Mouse (Mus musculus) midbrain, postnatal 0 days (tissue): ENCODE data around the gene Cyp2d26. TPM values are rescaled to one million over a fixed set of nuclear protein-coding genes. Genes with fewer than 3 reads are reported as not detected.

ENCODE experiments used
- ATAC-seq: fragments of 200-750 bp; cut with Nextera tagmentation; 2 replicates; pipeline ENCODE4 v1.8.0; 2017; ENCODE audit warnings: moderate number of reproducible peaks, mild to moderate bottlenecking, moderate TSS enrichment, moderate library complexity; ENCODE audit not compliant: low FRiP score
- DNase-seq: peaks from one replicate; pipeline ENCODE4 v3.0.0-alpha.2; 2015; ENCODE audit warnings: low spot score
- H3K27ac ChIP-seq: fragments of 300-500 bp; sonication (generic); 2 replicates; pipeline ENCODE4 v1.5.1; 2014; ENCODE audit warnings: low read depth, mild to moderate bottlenecking, low read length, mixed read lengths
- H3K27me3 ChIP-seq: fragments of 300-500 bp; sonication (generic); 2 replicates; pipeline ENCODE4 v1.6.1; 2014; ENCODE audit warnings: low read length, control low read depth, mixed read lengths; ENCODE audit not compliant: insufficient read depth
- H3K36me3 ChIP-seq: fragments of 300-500 bp; sonication (generic); 2 replicates; pipeline ENCODE4 v1.6.1; 2014; ENCODE audit warnings: low read length, control low read depth, mixed read lengths; ENCODE audit not compliant: insufficient read depth
- H3K4me1 ChIP-seq: fragments of 300-500 bp; sonication (generic); 2 replicates; pipeline ENCODE4 v1.6.1; 2014; ENCODE audit warnings: mild to moderate bottlenecking, control low read depth, antibody characterized with exemption, low read length, mixed read lengths; ENCODE audit not compliant: insufficient read depth
- H3K4me2 ChIP-seq: fragments of 300-500 bp; sonication (generic); 2 replicates; pipeline ENCODE4 v1.6.1; 2014; ENCODE audit warnings: low read depth, mild to moderate bottlenecking, low read length, mixed read lengths; ENCODE audit not compliant: poor library complexity, severe bottlenecking
- H3K4me3 ChIP-seq: fragments of 300-500 bp; sonication (generic); 2 replicates; pipeline ENCODE4 v1.5.1; 2014; ENCODE audit warnings: low read depth, mild to moderate bottlenecking, low read length, moderate library complexity
- H3K9ac ChIP-seq: fragments of 300-500 bp; sonication (generic); replicated peaks from 2 replicates; pipeline ENCODE4 v1.6.1; 2014; ENCODE audit warnings: mild to moderate bottlenecking, low read length, moderate library complexity, mixed read lengths; ENCODE audit not compliant: poor library complexity, severe bottlenecking
- H3K9me3 ChIP-seq: fragments of 300-500 bp; sonication (generic); 2 replicates; pipeline ENCODE4 v1.6.1; 2016; ENCODE audit warnings: low read length, control low read depth
- CTCF ChIP-seq: IDR thresholded peaks from 2 replicates; pipeline ENCODE4 v1.5.1; 2016; ENCODE audit warnings: antibody characterized with exemption, mild to moderate bottlenecking
- WGBS: fragments of 180-500 bp; shearing (Covaris S2); extraction: QIAGEN DNeasy Blood & Tissue Kit; methylation state at CpG from one replicate; pipeline ENCODE4 v1.1.7; 2014; 5-methylcytosine and 5-hydroxymethylcytosine counted together
- polyA plus RNA-seq: library from polyadenylated mRNA; unstranded; fragments of >200 nt; fragmentation: Nextera tagmentation; extraction: Ambion mirVana; gene quantifications from 2 replicates; pipeline ENCODE4 v1.2.1, GENCODE M21; 2015
- total RNA-seq: library from RNA; depleted of rRNA; stranded (reverse); fragments of >200 nt; gene quantifications from 2 replicates; pipeline ENCODE4 v1.2.3, GENCODE M21; 2014

Gene Cyp2d26
- total and polyA plus RNA-seq, 2 experiments from 2014 or later = not detected

GRCm38 (mm10) chr15:82815296-82815695, 21.2 kb upstream of the Cyp2d26 start:
- H3K27ac ChIP-seq = no peak overlapping the region
- no peaks in the 10 kb centered on the region for H3K27me3 ChIP-seq
- H3K4me2 ChIP-seq = no peak overlapping the region
- H3K4me1 ChIP-seq = no peaks in the 10 kb centered on the region
- no peak for DNase-seq
- TF ChIP-seq CTCF = no peak
- no peak for ATAC-seq
- H3K36me3 ChIP-seq = peaks cover 11% of the 10 kb centered on the region
- no peak overlapping the region for H3K4me3 ChIP-seq
- no peak overlapping the region for H3K9ac ChIP-seq
- H3K9me3 ChIP-seq = no peaks in the 10 kb centered on the region
- WGBS = 86% methylated on average over 4 of the region's 4 CpGs

- Histone ChIP-seq H3K4me3 (no peak overlapping the region), H3K36me3 (peaks cover 16% of the 10 kb centered on the region), H3K27me3 (no peaks in the 10 kb centered on the region), H3K4me1 (no peaks in the 10 kb centered on the region), H3K4me2 (no peak overlapping the region), H3K9ac (no peak overlapping the region), H3K9me3 (no peaks in the 10 kb centered on the region), H3K27ac (no peak overlapping the region)
- ATAC-seq (no peak; the same call in 1 of the 2 replicates), DNase-seq (peak; percentile 70)
- WGBS = 55% methylated on average over 4 of the region's 4 CpGs
- TF ChIP-seq CTCF = peak; percentile 89
Measured at GRCm38 (mm10) chr15:82814806-82815205, 20.7 kb upstream of the Cyp2d26 start.

- TF ChIP-seq CTCF = no peak
- Histone ChIP-seq H3K36me3 (peaks cover 19% of the 10 kb centered on the region), H3K4me3 (no peak overlapping the region), H3K27ac (no peak overlapping the region), H3K9ac (no peak overlapping the region), H3K4me1 (no peaks in the 10 kb centered on the region), H3K27me3 (no peaks in the 10 kb centered on the region), H3K4me2 (no peak overlapping the region), H3K9me3 (no peaks in the 10 kb centered on the region)
- WGBS = 83% methylated on average over 7 of the region's 7 CpGs
- DNase-seq (no peak), ATAC-seq (no peak)
Measured at GRCm38 (mm10) chr15:82814321-82814720, 20.2 kb upstream of the Cyp2d26 start.

GRCm38 (mm10) chr15:82810556-82810955, 16.5 kb upstream of the Cyp2d26 start:
- no peaks in the 10 kb centered on the region for H3K27me3 ChIP-seq
- ATAC-seq = no peak
- H3K36me3 ChIP-seq = peaks cover 19% of the 10 kb centered on the region
- no peak overlapping the region for H3K27ac ChIP-seq
- H3K4me2 ChIP-seq = no peak overlapping the region
- no peaks in the 10 kb centered on the region for H3K9me3 ChIP-seq
- H3K9ac ChIP-seq = no peak overlapping the region
- no peak for DNase-seq
- no peak for TF ChIP-seq CTCF
- H3K4me1 ChIP-seq = no peaks in the 10 kb centered on the region
- H3K4me3 ChIP-seq = no peak overlapping the region
- WGBS = 72% methylated on average over 1 of the region's 1 CpGs

- WGBS = 54% methylated on average over 6 of the region's 6 CpGs
- TF ChIP-seq CTCF = no peak
- H3K36me3 ChIP-seq = peaks cover 19% of the 10 kb centered on the region
- ATAC-seq (no peak), DNase-seq (no peak)
- H3K27me3 ChIP-seq = no peaks in the 10 kb centered on the region
- H3K4me3 ChIP-seq = no peak overlapping the region
- H3K9me3 ChIP-seq = no peaks in the 10 kb centered on the region
- no peak overlapping the region for H3K9ac ChIP-seq
- no peak overlapping the region for H3K27ac ChIP-seq
- no peak overlapping the region for H3K4me2 ChIP-seq
- no peaks in the 10 kb centered on the region for H3K4me1 ChIP-seq
Measured at GRCm38 (mm10) chr15:82809511-82809910, 15.4 kb upstream of the Cyp2d26 start.

- ATAC-seq = no peak
- WGBS = 83% methylated on average over 5 of the region's 5 CpGs
- DNase-seq = no peak
- H3K36me3 ChIP-seq = peaks cover 19% of the 10 kb centered on the region; the same call in 1 of the 2 replicates
- no peak overlapping the region for H3K9ac ChIP-seq
- no peaks in the 10 kb centered on the region for H3K9me3 ChIP-seq
- no peak overlapping the region for H3K27ac ChIP-seq
- H3K27me3 ChIP-seq = no peaks in the 10 kb centered on the region
- no peak overlapping the region for H3K4me2 ChIP-seq
- H3K4me3 ChIP-seq = no peak overlapping the region
- no peaks in the 10 kb centered on the region for H3K4me1 ChIP-seq
- TF ChIP-seq CTCF = no peak
Measured at GRCm38 (mm10) chr15:82806969-82807763, 13.1 kb upstream of the Cyp2d26 start.
